Mouse (Mus musculus): ENCODE measurements around the gene Dhrs7. TPM values are rescaled to one million over a fixed set of nuclear protein-coding genes. Genes with fewer than 3 reads are reported as not detected.
A peak's percentile ranks its signal among the peaks of the same experiment; 100 is the strongest.
"Not testable (repeated sequence)": the region's sequence is repeated elsewhere in the genome, so short reads cannot be mapped to it uniquely, and the experiment has no call there.

Dhrs7 gene
- polyA plus RNA-seq (2015; fragmentation: Nextera tagmentation; extraction: Ambion mirVana), result 7.9 and 11.2 TPM in 2 replicates

DNA sequence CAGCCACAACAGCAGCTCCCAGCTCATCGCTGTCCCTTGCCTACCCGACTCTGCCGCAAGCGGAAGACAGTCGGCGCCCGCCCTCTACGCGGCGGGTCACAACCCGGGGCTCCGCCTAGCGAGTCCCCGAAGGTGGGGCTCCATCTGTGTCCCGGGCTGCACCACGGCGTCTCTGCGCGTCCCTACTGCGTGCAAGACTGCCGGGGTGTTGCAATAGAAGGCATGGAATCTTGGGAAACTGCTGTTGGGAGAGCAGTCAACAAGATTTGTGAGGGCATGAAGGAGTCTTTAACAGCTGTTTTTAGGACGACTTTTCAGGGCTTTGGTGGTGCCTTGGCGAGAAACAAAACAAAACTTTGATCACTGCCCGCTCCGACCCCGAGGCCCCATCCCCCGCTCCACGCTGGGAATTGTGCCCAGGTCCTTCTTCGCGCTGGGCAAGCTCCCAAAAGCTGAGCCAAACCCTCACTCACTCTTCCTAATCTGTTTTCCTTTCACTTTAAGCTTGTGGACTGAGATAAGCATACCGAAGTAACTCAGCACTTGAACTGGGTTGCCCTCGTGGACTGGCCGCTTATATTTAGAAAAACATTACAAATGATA, at the start of gene Dhrs7:
Gene Dhrs7 (minus strand): TSS at position 175 of the 603 bp plus-strand sequence.
- Histone ChIP-seq H3K4me3 (replicated peaks; ENCODE audit: low read length) (peak within 1 kb of the TSS; percentile 58), H3K9me3 (ENCODE audit: control insufficient read depth, low read length) (no peaks in the 10 kb centered on the region), H3K4me1 (replicated peaks; ENCODE audit: control insufficient read depth, insufficient read depth, low read length) (peaks cover 13% of the 10 kb centered on the region), H3K36me3 (ENCODE audit: control insufficient read depth, insufficient read depth) (no peaks in the 10 kb centered on the region), H3K9ac (replicated peaks; ENCODE audit: low read depth, low read length) (peak within 1 kb of the TSS; percentile 62), H3K27me3 (replicated peaks; ENCODE audit: control insufficient read depth, insufficient read depth, low read length) (no peaks in the 10 kb centered on the region), H3K4me2 (ENCODE audit: low read length) (peak within 1 kb of the TSS; percentile 77), H3K27ac (ENCODE audit: low read length) (no peak within 1 kb of the TSS)
- WGBS, result 1% methylated on average over 33 of the region's 33 CpGs
- peak; percentile 94 for ATAC-seq

DNA sequence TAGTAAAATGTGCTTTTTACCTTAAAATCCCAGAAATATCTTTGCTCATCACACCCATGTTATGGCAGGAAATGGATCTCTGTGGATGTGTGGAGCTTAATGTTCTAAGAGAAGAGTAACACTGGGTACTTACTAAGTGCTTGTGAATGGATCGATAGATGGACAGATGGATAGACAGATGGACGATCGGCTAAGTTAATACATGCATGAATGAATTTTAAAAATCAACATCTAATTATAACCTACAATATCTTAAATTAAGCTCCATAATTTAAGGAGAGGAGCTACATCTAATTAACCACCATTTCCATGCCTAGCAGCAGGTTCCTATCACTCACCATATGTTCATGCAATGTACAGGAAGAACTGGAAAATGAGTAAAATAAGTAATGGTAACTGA, 45.3 kb upstream of the Dhrs7 start:
- no peaks in the 10 kb centered on the region for H3K4me1 ChIP-seq (replicated peaks; ENCODE audit: control insufficient read depth, insufficient read depth, low read length)
- H3K4me2 ChIP-seq (ENCODE audit: low read length), result no peak overlapping the region
- no peak overlapping the region for H3K27ac ChIP-seq (ENCODE audit: low read length)
- H3K4me3 ChIP-seq (replicated peaks; ENCODE audit: low read length), result no peak overlapping the region
- 52% methylated on average over 3 of the region's 3 CpGs for WGBS
- no peak overlapping the region for H3K9ac ChIP-seq (replicated peaks; ENCODE audit: low read depth, low read length)
- no peaks in the 10 kb centered on the region for H3K27me3 ChIP-seq (replicated peaks; ENCODE audit: control insufficient read depth, insufficient read depth, low read length)
- peaks cover 8% of the 10 kb centered on the region; the same call in 1 of the 2 replicates for H3K9me3 ChIP-seq (ENCODE audit: control insufficient read depth, low read length)
- ATAC-seq, result peak; percentile 62
- H3K36me3 ChIP-seq (ENCODE audit: control insufficient read depth, insufficient read depth), result no peaks in the 10 kb centered on the region

DNA sequence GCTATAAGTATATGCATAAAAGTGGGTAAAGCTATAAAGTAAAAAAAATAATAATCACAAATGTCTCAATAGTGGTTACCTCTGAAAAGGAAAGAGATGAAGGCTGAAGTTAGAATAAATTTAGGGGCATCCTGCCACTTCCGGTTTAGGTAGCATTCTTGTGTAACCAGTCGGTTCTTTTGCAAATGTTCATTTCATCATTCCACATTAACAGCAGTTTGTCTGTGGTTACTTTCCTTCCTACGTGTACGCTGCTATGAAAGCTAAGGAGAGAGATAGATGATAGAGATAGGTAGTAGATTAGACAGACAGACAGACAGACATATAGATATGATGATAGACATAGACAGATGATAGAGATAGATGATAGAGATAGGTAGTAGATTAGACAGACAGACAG, 39.4 kb upstream of the Dhrs7 start:
- H3K4me2 ChIP-seq (ENCODE audit: low read length), result no peak overlapping the region
- H3K9me3 ChIP-seq (ENCODE audit: control insufficient read depth, low read length), result no peaks in the 10 kb centered on the region
- H3K4me1 ChIP-seq (replicated peaks; ENCODE audit: control insufficient read depth, insufficient read depth, low read length), result no peaks in the 10 kb centered on the region
- no peak overlapping the region for H3K4me3 ChIP-seq (replicated peaks; ENCODE audit: low read length)
- 94% methylated on average over 4 of the region's 4 CpGs for WGBS
- H3K27me3 ChIP-seq (replicated peaks; ENCODE audit: control insufficient read depth, insufficient read depth, low read length), result no peaks in the 10 kb centered on the region
- no peak for ATAC-seq
- no peaks in the 10 kb centered on the region for H3K36me3 ChIP-seq (ENCODE audit: control insufficient read depth, insufficient read depth)
- H3K27ac ChIP-seq (ENCODE audit: low read length), result no peak overlapping the region
- no peak overlapping the region for H3K9ac ChIP-seq (replicated peaks; ENCODE audit: low read depth, low read length)

DNA sequence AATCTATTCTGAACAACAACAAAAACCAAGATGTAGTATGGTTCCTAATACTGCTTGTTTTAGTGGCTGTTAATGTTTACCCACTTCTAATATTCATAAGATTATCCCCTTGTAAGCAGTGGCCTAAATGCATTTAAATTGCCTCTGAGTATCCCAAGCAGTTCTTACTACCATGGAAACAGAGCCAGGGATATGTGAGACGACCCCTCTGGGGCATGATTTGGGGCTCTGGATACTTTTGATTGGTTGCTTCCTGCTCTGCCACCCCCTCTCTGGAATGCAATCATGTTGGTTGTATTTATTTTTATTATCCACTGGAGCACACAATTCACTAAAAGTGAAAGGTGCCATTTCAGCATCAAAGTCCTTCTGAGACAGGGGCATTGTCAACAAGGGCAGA, 35.3 kb upstream of the Dhrs7 start:
- H3K4me3 ChIP-seq (replicated peaks; ENCODE audit: low read length), result no peak overlapping the region
- no peak overlapping the region for H3K9ac ChIP-seq (replicated peaks; ENCODE audit: low read depth, low read length)
- no peaks in the 10 kb centered on the region for H3K36me3 ChIP-seq (ENCODE audit: control insufficient read depth, insufficient read depth)
- H3K27ac ChIP-seq (ENCODE audit: low read length), result no peak overlapping the region
- H3K27me3 ChIP-seq (replicated peaks; ENCODE audit: control insufficient read depth, insufficient read depth, low read length), result no peaks in the 10 kb centered on the region
- H3K4me2 ChIP-seq (ENCODE audit: low read length), result no peak overlapping the region
- no peak for ATAC-seq
- H3K9me3 ChIP-seq (ENCODE audit: control insufficient read depth, low read length), result no peaks in the 10 kb centered on the region
- 27% methylated on average over 1 of the region's 1 CpGs for WGBS
- H3K4me1 ChIP-seq (replicated peaks; ENCODE audit: control insufficient read depth, insufficient read depth, low read length), result no peaks in the 10 kb centered on the region

DNA sequence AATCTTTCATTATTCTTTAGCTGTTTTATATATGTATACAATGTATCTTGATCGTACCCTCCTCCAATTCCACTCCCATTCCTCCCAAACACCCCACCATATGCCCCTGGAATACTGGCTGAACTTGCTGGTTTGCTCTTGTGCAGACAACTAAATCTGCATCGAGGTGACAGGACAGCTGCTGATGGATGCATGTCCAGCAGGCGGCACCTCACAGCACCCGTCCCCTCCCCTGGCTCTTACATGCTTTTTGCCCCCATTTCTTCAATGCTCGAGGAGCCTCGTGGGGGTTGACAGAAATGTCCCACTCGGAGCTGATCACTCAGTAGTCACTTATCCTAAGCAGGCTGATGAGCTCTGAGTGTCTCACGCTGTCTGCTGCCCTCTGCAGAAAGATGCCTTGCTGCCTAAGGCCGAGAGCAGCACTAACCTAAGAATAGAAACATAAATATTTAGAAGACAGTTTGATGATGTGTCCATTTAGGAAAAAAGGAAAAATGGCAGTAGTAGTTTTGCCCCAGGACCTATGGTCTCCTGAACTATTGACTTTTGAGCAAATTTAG, 30.3 kb upstream of the Dhrs7 start:
- no peak overlapping the region for H3K4me3 ChIP-seq (replicated peaks; ENCODE audit: low read length)
- no peaks in the 10 kb centered on the region for H3K36me3 ChIP-seq (ENCODE audit: control insufficient read depth, insufficient read depth)
- no peak overlapping the region for H3K9ac ChIP-seq (replicated peaks; ENCODE audit: low read depth, low read length)
- H3K27ac ChIP-seq (ENCODE audit: low read length), result no peak overlapping the region
- no peaks in the 10 kb centered on the region for H3K27me3 ChIP-seq (replicated peaks; ENCODE audit: control insufficient read depth, insufficient read depth, low read length)
- H3K4me1 ChIP-seq (replicated peaks; ENCODE audit: control insufficient read depth, insufficient read depth, low read length), result no peaks in the 10 kb centered on the region
- ATAC-seq, result no peak
- no peaks in the 10 kb centered on the region for H3K9me3 ChIP-seq (ENCODE audit: control insufficient read depth, low read length)
- no peak overlapping the region for H3K4me2 ChIP-seq (ENCODE audit: low read length)
- WGBS, result 61% methylated on average over 9 of the region's 9 CpGs

DNA sequence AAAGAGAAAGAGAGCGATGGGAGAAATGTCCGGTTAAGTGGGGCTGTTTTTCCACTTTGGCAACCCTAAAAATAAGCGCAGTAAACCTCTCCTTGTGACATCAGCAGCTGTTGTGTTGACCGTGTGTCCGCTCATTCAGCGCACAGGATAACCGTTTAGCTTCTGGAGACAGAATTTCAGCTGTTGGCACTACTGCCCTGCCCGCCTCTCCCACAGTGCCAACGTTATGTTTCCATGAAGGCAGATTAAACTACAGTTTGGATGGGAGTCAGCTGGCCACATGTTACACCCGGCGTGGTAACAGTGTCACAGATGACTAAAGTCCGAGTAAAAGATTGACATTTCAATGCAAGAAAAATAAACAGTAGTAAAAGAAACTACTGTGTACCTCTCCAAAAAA, 29.7 kb upstream of the Dhrs7 start:
- H3K4me3 ChIP-seq (replicated peaks; ENCODE audit: low read length), result no peak overlapping the region
- H3K9ac ChIP-seq (replicated peaks; ENCODE audit: low read depth, low read length), result no peak overlapping the region
- 70% methylated on average over 12 of the region's 12 CpGs for WGBS
- no peak for ATAC-seq
- no peaks in the 10 kb centered on the region for H3K36me3 ChIP-seq (ENCODE audit: control insufficient read depth, insufficient read depth)
- H3K27me3 ChIP-seq (replicated peaks; ENCODE audit: control insufficient read depth, insufficient read depth, low read length), result no peaks in the 10 kb centered on the region
- H3K4me1 ChIP-seq (replicated peaks; ENCODE audit: control insufficient read depth, insufficient read depth, low read length), result no peaks in the 10 kb centered on the region
- no peak overlapping the region for H3K27ac ChIP-seq (ENCODE audit: low read length)
- no peaks in the 10 kb centered on the region for H3K9me3 ChIP-seq (ENCODE audit: control insufficient read depth, low read length)
- H3K4me2 ChIP-seq (ENCODE audit: low read length), result no peak overlapping the region

DNA sequence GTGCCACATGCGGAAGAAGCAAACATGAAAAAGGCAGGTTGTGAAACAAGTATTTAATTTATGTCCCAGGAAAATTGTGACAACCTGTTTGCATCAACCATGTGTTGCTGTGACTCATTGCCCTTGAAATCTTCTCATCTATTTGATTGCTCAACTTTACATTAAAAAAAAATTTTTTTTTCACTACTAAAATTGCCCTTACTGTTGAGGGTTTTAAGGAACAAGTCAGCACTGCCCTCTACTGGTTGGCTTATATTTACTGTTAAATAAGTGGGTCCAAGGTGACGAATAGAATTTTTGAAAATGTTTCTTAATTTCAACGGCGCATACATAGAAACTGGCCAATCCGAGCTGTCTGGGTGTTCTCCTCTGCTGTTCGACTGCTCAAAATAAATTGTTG, 29.2 kb upstream of the Dhrs7 start:
- H3K4me2 ChIP-seq (ENCODE audit: low read length), result no peak overlapping the region
- WGBS, result 45% methylated on average over 6 of the region's 6 CpGs

DNA sequence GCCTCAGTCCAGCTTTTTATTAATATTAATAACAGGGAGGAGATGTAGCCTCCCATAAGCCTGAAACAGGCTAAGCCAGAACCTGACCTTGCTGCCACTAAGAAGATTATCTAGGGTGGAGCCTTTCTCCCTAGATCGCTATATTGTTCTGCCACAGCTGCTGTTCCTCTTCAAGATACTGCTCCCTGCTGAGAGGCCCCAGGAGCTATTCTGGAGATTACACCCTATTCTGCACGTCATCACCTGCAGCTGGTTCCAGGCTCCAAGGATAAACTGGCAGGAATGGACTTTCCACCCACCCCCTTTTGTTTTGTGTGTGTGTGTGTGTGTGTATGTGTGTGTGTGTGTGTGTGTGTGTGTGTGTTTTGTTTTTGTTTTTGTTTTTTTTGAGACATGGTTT, 23.6 kb upstream of the Dhrs7 start:
- not testable (repeated sequence) for H3K4me3 ChIP-seq (replicated peaks; ENCODE audit: low read length); H3K27ac ChIP-seq (ENCODE audit: low read length); H3K9ac ChIP-seq (replicated peaks; ENCODE audit: low read depth, low read length); H3K27me3 ChIP-seq (replicated peaks; ENCODE audit: control insufficient read depth, insufficient read depth, low read length); H3K9me3 ChIP-seq (ENCODE audit: control insufficient read depth, low read length); H3K36me3 ChIP-seq (ENCODE audit: control insufficient read depth, insufficient read depth); H3K4me2 ChIP-seq (ENCODE audit: low read length); H3K4me1 ChIP-seq (replicated peaks; ENCODE audit: control insufficient read depth, insufficient read depth, low read length); ATAC-seq
- 14% methylated on average over 2 of the region's 2 CpGs for WGBS

More for the DNA sequence above, 29.2 kb upstream of the Dhrs7 start:
- Histone ChIP-seq H3K4me1 (replicated peaks; ENCODE audit: control insufficient read depth, insufficient read depth, low read length) (no peaks in the 10 kb centered on the region), H3K27me3 (replicated peaks; ENCODE audit: control insufficient read depth, insufficient read depth, low read length) (no peaks in the 10 kb centered on the region), H3K9ac (replicated peaks; ENCODE audit: low read depth, low read length) (no peak overlapping the region), H3K9me3 (ENCODE audit: control insufficient read depth, low read length) (no peaks in the 10 kb centered on the region), H3K4me3 (replicated peaks; ENCODE audit: low read length) (no peak overlapping the region), H3K36me3 (ENCODE audit: control insufficient read depth, insufficient read depth) (no peaks in the 10 kb centered on the region), H3K27ac (ENCODE audit: low read length) (no peak overlapping the region)
- no peak for ATAC-seq

DNA sequence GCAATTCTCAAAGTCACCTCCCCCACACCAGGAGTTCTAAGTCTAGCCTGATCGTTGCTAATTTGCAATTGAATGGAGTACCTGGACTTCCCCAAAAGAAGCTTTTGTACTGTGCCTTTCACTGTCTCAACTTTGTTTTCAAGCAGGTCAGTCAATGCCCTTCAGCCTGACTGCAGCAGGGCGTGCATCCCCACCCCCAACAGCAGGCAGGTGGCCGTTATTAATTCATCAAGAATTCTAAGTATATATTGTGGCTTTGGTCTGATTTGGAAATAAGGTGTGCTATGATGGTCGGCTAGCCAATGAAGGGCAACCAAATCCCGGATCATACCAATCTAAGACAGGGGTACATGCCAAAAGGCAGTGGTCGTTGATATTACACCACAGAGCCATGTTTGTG, 23.0 kb upstream of the Dhrs7 start:
- WGBS, result 9% methylated on average over 6 of the region's 6 CpGs
- ATAC-seq; H3K27ac ChIP-seq (ENCODE audit: low read length); H3K27me3 ChIP-seq (replicated peaks; ENCODE audit: control insufficient read depth, insufficient read depth, low read length); H3K4me1 ChIP-seq (replicated peaks; ENCODE audit: control insufficient read depth, insufficient read depth, low read length); H3K9me3 ChIP-seq (ENCODE audit: control insufficient read depth, low read length); H3K4me2 ChIP-seq (ENCODE audit: low read length); H3K9ac ChIP-seq (replicated peaks; ENCODE audit: low read depth, low read length); H3K4me3 ChIP-seq (replicated peaks; ENCODE audit: low read length); H3K36me3 ChIP-seq (ENCODE audit: control insufficient read depth, insufficient read depth): not testable (repeated sequence)

DNA sequence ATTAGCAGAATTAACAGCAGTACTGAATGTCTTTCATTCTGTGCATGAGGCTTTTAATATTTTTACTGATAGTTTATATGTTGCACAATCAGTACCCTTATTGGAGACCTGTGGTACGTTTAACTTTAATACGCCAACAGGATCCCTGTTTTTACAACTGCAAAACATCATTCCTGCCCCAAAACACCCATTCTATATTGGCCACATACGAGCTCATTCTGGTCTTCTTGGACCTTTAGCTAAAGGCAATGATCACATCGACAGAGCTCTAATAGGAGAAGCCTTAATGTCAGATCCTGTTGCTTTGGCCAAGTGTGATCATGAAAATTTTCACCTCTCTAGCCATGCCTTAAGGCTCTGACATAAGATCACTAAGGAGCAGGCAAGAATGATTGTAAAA, 21.9 kb upstream of the Dhrs7 start:
- not testable (repeated sequence) for H3K36me3 ChIP-seq (ENCODE audit: control insufficient read depth, insufficient read depth); H3K4me1 ChIP-seq (replicated peaks; ENCODE audit: control insufficient read depth, insufficient read depth, low read length); H3K4me2 ChIP-seq (ENCODE audit: low read length); H3K9ac ChIP-seq (replicated peaks; ENCODE audit: low read depth, low read length); H3K27me3 ChIP-seq (replicated peaks; ENCODE audit: control insufficient read depth, insufficient read depth, low read length); H3K9me3 ChIP-seq (ENCODE audit: control insufficient read depth, low read length); H3K4me3 ChIP-seq (replicated peaks; ENCODE audit: low read length); H3K27ac ChIP-seq (ENCODE audit: low read length); ATAC-seq
- 74% methylated on average over 4 of the region's 4 CpGs for WGBS
